Mouse (Mus musculus) lung, postnatal 10 days (tissue): Measurements from ENCODE around the gene Ptprn2.

Experiments used
- DNase-seq: peaks from one replicate; pipeline ENCODE4 v3.0.0; 2021

The Ptprn2 gene

DNA sequence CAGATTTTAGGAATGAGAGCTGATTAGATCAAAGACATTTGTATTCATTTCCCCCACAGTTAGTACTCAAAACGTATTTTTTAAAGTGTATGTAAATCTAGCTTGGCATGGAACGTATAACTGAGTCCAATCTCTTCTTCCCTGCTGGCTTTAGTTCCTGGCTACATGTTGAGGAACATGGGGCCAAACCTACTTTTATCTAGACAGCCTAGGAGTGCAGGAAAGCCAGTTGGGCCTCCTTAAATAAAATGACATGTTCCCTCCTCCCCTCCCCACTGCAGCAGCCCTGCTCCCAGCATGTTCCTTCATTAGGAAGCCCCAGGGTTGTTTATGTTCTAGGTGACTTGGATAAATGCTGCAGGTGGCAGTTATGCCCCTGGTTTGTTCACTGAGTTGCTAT, 319.2 kb downstream of the Ptprn2 start:
- no peak for DNase-seq

DNA sequence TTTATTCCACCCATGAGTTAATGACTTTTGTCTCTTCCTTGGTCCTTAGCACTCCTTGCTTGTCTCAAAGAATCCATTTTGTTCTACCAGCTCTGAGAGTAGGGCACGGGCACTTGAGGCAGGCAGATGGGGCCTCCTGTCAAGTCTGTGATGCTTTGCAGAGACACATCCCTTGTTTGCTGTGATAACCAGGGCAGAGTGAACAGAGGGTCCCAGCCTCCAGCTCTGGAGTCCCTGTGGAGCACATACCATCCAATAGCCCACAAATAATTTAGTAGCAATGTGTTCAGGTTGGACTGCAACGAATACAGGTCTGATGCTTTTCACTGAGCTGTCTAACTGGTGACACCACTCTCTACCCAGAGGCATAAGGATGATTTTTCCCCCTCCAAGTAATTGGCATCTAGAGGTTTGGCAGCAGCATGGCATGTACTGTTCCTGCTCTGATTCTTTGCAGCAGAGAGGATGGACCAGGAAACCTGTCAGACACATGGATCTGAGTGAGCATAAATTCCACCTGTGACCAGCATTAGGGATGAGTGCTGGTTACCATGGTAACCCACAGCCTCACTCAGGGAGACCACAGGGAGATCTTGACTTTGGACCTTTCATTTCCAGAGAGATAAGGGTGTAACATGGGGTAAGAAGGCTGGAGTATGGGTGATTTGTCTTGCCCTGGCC, 319.7 kb downstream of the Ptprn2 start:
- DNase-seq = no peak

DNA sequence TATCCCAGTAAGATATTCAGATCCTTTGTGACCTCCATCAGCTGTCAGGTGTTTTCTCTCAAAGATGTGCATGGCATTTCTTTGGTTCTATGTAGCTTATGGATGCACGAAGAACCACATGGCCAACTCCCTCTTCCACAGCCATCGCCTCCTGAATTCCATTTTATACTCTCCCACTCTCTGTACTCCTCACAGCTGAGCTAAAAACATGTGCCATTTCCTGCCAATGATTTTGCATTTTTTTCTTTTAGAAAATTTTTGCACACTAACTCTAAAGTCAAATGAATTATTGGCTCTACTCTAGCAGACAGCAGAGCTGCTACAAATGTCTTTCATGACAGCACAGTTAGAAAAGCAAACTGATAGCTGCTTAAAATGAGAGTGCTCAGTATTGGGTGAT, 320.6 kb downstream of the Ptprn2 start:
- DNase-seq = no peak

DNA sequence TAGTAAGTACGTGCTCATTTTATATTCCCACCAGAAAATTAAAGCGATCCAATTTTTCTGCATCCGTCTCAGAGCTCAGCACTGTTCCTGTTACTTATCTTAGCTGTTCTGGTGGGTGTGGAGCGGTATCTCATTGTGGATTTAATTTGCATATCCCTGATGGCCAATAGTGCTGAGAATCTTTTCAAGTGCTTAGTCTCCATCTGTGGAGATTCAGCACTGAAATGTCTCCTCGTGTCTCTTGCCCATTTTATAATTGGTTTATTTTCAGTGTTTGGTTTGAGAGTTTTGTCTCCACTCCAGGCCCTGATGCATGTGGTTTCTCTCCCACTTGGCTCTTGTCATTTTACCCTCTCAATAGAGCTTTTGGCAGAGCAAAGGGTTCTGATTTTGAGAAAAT, 327.5 kb downstream of the Ptprn2 start:
- no peak for DNase-seq

DNA sequence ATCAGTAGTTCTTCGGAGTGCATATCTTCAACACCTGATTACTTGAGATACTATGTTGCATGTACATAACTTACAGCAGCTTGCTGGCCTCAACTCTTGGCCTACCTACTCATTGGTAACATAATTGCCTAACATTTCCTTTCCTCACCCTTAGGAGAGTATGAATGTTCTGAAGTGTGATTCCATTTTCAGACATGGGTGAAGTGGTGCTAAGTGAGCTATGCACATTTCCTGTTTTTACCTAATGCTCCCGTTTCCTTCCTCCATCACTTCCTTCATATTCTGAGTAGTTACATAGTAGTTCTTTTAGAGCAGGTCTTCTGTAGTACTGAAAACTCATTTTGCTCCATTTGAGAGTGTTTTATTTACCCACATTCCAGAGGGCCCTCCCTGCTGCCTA, 334.3 kb downstream of the Ptprn2 start:
- no peak for DNase-seq

DNA sequence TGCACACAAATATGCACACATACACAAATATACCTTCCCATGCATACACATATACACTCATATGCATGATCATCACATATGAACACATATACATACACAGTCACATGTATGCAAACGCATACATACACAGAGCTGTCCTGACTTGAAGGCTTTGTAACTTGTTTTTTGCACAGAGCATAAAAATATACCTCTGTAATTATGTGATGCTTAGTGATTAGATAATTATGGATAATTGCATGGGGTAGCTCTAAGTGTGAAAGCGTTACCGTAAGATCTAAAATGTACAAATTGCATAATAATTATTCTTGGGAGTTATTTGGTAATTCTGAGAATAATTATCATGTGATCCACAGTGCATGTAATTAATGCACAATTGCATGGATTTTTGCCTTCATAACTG, 337.8 kb downstream of the Ptprn2 start:
- no peak for DNase-seq

DNA sequence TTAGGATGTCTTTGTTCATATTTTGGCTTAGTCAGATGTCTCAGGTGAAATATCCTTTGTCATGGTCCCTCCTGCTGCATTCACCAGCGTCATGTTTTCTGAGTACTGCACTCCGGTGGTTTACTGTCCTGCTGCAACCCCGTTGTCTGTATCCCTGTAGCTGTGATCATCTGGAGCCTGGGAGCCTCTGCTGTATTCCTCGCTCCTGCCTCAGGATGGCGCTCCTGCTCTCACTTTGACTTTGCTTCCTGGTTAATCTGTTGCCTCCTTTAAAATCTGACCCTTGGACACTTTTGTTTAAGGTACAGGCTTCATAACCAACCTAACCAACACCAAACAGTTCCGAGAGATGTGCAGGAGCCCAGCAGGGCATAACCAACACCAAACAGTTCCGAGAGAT, 342.2 kb downstream of the Ptprn2 start:
- DNase-seq = no peak

DNA sequence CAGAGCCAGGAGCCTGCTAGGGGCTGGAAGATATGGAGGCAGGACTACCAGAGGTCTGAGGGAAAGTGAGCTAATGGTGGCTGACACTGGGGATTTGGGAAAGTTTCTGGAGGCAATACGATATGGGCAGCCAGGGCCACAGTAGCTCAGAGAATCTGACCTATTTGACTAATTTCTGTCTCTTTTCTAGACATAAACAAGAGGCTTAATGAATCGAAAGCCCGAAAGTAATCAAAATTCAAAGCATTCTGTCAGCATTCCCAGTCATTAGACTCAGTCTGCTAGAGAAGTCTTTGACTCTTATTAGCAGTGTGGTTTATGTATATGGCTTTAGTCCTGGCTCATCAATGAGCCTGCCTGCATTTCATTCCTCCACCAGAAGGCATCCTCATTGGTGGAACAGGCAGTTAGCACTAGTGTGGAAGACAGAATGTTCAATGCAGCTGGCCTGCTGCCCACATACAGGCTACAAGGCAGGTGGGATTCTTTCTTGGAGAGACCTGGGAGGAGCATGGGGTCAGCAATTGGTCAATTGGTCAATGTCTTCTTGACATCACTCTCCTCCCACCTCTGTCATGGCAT, 353.2 kb downstream of the Ptprn2 start:
- no peak for DNase-seq

DNA sequence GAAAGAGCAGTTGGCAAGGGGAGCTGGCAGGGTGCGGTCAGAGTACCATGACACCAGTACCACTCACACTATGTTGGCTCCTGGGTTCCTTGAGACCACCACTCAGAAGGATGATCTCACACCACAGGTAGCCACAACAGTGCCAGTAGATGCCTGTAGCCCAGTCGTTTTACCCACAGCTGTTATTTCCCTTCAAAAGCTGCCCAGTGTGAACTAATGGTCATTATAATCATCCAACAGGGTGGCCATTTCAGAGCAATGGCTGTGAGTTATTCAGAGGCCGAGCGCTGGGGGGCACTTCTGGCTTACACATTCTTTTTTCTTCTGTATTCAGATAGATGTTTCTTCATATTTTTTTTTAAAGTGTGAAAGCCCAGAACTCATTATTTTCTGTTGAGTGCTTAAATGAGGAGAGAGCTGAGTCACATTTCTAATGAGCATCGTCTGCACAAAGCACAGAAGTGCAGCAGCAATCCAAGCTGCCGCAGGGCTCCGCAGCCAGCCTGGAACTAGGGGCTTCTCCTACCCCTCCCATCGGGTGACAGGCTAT, 357.3 kb downstream of the Ptprn2 start:
- no peak for DNase-seq

DNA sequence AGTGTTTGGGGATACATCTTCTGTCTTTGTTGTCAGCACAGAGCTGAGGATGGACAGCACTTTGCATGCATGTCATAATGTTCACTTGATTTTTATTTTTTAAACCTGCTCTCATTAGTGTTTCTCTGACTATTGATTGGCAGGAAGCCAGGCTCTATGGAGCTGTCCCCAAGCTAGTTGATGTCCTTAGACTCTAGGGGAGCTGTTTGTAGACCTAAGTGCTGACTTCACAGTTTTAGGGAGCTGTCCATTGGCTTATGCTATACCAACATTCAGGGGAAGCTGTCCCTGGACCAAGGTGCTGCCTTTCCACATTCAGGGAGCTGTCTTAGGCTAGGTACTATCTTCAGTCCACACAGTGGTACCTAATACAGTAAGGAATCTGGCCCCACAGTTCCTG, 360.7 kb downstream of the Ptprn2 start:
- DNase-seq = no peak

DNA sequence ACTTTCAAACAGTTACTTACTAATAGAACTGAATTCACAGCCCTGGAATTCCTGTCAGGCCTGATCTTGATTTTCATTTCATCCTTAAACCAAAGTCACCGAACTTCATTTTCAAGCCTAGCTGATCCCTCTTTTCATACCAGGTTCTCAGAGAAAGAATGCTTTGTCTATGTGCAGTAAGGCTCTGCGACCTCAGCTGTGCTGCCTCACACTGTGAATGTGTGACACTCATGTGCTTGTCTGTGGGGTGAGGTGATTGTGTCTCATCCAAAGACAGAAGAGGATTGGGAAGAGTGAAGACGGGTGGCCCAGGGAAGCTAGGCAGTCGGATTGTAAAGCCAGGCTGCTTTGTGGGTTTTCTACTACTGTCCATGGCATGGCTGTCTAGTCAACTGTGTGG, 361.5 kb downstream of the Ptprn2 start:
- DNase-seq = no peak

DNA sequence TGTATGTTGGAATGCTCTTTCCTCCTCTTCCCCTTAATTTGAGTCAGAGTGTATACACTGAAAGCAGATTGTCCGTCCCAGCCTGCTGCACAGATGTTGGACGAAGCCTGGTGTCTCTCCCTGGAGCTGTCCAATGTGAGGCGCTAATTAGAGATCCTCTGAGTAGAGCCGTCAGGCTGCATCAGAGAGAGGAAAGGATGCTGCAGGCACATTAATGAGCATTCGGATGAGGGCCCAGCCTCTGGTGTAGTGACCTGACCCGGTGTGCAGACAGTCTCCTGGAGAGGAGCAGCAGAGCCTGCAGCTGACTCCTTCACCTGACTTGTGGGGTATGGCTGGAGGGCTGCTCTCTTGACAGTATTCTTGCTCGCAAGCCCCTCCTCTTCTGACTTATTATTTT, 370.8 kb downstream of the Ptprn2 start:
- no peak for DNase-seq

DNA sequence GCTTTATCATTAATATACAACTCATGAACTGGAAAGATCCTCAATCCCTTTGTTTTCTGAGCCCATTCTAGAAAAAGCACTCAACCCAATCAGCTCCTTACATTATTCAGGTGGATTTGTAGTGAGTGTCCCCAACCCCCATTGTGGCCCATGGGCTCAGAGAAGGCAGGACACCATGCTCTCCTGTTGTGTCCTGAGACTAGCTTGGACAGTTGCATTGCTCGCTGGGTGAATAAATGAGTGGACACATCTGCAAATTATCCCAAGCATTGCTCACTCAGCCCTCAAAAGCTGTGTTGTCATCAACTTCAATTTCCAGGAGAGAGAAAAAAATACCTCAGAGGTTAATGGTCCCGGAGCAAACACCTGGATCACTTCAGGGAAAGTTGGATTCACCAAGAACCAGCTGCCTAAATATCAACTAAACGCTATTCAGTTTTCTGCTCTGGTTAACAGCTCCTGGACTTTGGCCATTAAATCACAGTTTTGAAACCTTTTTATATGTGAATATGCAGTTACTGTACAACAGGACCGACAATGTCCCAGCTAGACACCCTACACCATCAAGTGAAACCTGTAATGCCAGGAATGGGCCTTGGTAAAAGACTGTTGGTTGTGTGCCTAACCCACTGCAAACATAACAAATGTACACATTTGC, 376.0 kb downstream of the Ptprn2 start:
- no peak for DNase-seq

DNA sequence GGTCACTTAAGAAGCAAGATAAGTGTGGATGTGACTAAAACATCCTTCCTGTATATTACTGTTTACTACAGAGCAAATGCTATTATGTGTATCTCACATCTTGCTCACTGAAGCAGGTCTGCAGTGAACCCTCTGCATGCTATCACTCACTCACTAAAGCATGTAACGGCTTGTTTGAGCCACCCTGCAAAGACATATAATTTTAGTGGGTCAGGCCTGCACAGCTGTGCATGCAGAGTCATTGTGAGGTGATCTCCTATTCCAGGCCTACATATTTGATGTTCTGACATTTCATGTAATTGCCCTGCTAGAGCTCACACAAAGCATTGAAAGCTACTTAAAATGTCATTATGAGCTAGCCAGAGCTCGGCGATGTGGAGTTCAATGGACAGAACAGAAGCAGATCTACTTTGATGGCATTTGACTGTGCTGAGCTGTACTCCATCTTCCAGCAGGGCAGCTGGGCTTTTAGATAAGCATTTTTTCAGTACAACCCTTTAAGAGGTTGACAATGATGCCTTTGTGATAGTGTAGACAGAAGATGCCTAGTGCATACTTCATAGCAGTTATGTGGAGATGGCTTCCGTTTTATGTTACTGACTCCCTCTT, 377.9 kb downstream of the Ptprn2 start:
- no peak for DNase-seq

DNA sequence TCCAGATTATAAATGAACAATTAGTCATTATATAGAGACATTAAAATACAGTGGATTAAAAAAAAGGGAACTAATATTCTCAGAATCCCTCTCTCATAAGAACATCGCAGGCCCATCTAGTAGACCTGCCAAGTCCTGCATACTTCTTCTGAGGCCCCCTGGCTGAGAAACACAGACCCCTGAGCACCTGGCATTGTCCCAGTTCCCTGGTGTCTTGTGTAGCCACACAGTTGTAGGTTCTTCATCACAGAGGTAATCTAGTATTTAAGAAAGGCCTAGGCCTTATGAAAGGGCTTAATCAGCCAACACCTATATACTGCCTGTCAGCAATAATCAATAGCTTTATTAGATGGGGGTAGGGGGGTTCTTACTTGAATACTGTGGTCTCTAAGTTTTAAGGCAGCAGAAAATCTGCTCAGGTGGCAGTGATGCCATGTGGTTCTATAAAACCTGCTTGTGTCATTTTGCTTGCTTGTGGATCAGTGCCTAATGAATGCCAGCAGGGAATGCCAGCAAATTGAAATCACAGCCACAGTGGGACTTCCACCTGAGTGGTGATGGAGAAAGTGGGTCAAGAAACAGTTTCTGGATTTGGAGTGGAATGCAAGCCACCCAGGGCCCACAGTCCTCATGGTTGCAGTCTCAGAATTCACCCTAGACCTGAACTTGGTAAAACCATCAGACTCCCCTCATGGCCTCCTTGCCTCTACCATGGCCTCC, 388.5 kb downstream of the Ptprn2 start:
- DNase-seq = no peak

DNA sequence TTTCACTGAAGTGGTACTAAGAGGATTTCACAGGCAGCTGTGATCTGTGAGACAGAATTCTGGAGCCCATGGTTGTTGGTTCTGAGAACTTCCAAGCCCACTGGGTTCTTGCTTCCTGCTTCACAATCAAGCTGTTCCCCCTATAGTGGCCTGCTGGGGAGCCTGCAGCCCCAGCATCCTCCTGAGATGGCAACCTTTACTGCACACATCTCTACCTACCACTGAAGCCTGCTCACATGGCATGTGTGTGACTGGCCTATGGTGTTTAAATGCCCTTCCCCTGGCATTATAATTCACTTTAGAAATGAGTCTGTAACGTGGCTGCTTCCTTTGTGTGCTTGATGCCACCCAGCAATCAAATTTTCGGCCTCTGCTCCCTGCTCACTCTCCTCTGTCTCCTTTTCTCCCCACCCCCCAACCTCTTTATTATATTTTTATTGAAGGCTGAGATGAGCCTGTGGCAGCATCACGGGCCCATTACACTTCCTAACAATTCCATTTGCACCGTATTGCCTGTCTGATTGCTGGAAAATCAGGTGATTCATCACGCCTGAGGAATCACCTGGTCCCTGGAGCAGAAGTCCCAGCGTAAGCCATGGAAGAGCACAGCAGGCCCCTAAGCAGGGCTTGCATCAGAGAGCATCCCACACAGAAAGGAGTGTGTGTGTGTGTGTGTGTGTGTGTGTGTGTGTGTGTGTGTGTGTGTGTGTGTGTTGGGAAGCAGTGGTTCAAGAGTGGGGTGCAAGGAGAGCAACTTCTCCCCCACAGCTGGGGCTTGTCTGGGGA, 402.2 kb downstream of the Ptprn2 start:
- DNase-seq = no peak

DNA sequence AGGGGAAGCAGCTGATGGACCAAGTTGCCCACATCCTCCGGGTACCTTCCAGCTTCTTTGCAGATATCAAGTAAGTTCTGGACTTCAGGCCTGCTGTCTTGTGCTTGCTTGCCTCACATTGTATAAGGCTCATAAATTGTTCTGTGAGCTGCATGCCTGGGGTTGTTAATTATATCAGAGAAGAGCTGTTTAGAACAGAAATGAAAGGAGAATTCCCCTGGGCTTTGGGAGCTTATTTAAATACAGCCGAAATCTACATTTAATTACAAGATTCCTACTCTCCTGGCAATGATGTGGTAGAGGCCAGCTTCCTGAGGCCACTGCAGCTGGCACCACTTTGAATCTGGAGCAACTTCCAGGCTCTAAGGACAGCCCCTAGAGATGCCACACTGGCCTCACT, 403.3 kb downstream of the Ptprn2 start:
- no peak for DNase-seq

DNA sequence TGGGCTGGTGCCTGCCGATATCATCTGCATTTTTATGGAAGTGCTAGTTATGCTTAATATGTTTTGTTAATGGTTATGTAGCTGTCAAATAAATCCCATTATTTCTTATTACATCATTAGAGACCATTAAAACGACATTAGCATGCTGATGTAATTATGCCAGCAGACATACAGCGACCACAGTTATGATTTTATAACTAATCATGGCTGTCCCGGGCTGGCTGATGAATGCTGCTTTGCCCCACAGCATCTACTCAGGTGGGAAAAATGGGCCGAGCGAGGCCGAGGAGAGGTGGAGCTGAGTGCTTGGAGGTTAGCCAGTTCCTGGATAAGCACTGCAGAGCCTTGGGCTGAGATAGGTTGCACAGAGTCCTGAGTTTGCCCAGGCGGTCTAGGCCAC, 407.1 kb downstream of the Ptprn2 start:
- no peak for DNase-seq

DNA sequence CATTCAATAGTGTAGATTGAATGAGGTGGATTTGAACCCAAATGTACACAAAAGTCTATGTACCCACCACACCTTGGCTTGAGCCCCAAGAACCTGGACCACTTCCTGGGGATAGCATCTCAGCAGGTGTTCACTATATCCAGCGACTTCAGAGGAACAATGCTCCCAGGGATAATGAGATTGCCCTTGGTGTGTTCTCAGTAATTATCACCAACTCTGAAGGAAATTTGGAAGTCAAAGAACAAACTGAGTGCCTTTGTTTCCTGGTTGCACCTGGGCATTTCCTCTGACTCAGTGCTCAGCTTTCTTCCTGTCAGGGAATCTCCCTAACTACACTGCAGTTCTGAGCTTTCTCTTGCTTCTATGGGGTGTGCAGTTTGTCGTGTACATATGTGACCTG, 411.1 kb downstream of the Ptprn2 start:
- DNase-seq = no peak

DNA sequence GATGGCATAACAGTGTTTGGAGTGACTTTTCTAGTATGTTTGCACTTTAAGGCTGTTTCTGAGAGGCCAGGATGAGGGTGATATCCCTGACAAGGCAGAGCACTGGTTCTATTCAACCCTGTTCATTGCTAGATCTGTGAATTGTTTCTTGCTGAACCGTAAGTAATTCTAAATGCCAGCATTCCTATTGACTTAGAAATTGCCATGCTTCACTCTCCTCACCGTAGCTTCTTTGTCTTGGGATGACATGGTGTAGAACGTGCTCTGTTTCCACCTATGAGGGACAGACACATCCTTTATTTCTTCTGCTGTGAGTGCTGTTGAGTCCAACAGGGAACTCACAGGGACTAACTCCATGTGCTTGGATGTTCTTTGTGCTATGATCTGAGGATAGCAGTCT, 416.3 kb downstream of the Ptprn2 start:
- no peak for DNase-seq

DNA sequence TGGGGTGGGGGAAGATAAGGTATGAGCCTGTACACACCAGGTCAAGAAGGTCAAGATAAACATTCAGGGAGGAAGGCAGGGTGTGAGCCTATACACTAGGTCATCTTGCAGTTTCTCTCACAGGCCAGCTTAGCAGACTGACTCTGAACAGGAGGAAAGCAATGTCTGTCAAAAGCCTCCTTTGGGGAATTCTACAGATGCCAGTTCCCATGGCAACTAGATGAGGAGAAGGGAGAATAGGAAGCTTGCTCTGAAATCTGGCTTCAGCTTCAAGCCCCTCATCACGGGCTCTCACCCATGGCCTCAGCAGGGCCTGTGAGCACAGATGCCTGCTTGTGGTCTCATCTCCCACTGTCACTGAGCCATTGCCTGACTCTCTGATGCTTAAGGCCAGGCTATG, 421.9 kb downstream of the Ptprn2 start:
- no peak for DNase-seq

DNA sequence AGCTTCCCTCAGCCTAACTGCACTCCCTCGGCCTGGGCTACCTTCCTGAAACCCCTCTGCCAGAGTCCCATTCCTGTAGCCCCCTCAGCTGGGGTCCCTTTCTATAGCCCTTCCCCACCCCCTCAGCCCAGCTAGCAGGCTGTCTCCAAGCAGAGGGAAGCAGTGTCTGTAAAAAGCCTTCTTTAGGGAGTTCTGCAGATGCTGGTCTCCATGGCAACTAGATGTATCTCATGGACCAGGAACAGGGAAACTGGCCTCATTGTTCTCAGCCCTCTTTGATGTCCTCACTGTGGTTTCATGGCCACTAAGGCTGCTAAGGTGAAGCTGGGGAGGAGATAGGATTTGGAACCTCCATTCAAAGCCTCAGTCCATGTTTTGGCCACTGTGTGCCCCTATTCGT, 423.1 kb downstream of the Ptprn2 start:
- DNase-seq = no peak

DNA sequence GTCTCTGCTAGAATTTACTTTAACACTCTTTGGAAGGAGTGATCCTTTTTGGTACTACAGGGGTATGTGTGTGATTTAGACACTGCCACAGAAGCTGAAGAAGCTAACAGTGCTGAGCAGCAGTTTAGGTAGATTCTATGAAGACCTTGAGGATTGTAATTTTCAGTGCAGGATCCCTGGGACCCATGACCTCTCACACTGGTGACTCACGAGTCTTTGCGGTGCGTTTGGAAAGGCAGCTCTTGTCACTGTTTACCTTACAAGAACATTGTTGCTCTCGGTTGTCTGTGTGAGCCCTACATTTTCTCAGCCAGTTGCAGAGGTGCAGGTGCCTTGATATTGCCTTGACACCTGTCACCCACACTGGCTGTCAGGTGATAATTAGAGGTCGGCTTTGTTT, 431.3 kb downstream of the Ptprn2 start:
- DNase-seq = no peak
